Mouse (Mus musculus): ENCODE measurements at regions not wholly inside any gene's neighbourhood (a gene's known extent, or its start where the extent isn't known, plus 50 kb on each side); places are given as distances from the start of the nearest gene placed in this dataset.

GRCm38 (mm10) chr11:109032729-109033128 is 111.4 kb downstream of the E030025P04Rik start:
- Histone ChIP-seq H3K9me3 (no peaks in the 10 kb centered on the region), H3K4me3 (no peak overlapping the region), H3K27me3 (ENCODE audit: poor library complexity, severe bottlenecking) (peaks cover 51% of the 10 kb centered on the region), H3K27ac (peak overlapping the region; percentile 40; the same call in 1 of the 2 replicates), H3K4me1 (peaks cover 37% of the 10 kb centered on the region), H3K36me3 (replicated peaks) (no peaks in the 10 kb centered on the region)
- no peak for DNase-seq (ENCODE audit: extremely low spot score, low spot score)
- 33% methylated on average over 6 of the region's 6 CpGs for WGBS

DNA sequence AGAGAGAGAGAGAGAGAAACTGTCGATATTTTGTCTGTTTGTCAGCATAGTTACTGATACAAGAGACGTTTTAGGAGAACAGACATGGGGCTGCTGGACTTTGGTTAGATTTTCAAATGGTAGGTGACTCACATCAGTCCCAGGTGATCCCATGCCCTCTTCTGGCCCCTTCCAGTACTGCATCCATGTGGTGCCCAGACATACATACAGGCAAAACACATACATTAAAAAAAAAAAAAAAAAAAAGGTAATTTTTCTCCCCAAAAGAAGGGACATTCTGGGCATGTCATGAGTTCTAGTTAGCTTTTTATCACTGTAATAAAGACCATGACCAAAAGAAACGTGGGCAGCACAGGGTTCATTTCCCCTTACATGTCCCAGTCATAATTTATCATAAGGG is 110.3 kb downstream of the Axin2 start:
- H3K4me3 ChIP-seq, result no peak overlapping the region
- no peak overlapping the region for H3K27ac ChIP-seq
- peaks cover 37% of the 10 kb centered on the region for H3K4me1 ChIP-seq
- H3K9me3 ChIP-seq, result no peaks in the 10 kb centered on the region
- WGBS, result 27% methylated on average over 3 of the region's 3 CpGs
- H3K36me3 ChIP-seq (replicated peaks), result no peaks in the 10 kb centered on the region
- peaks cover 44% of the 10 kb centered on the region for H3K27me3 ChIP-seq (ENCODE audit: poor library complexity, severe bottlenecking)
- peak; percentile 75 for DNase-seq (ENCODE audit: extremely low spot score, low spot score)

GRCm38 (mm10) chr11:109029894-109030293 is 109.7 kb downstream of the Axin2 start:
- no peak for DNase-seq (ENCODE audit: extremely low spot score, low spot score)
- 78% methylated on average over 7 of the region's 7 CpGs for WGBS
- Histone ChIP-seq H3K9me3 (no peaks in the 10 kb centered on the region), H3K4me1 (peaks cover 37% of the 10 kb centered on the region), H3K27ac (no peak overlapping the region), H3K4me3 (no peak overlapping the region), H3K27me3 (ENCODE audit: poor library complexity, severe bottlenecking) (peaks cover 38% of the 10 kb centered on the region), H3K36me3 (replicated peaks) (no peaks in the 10 kb centered on the region)

DNA sequence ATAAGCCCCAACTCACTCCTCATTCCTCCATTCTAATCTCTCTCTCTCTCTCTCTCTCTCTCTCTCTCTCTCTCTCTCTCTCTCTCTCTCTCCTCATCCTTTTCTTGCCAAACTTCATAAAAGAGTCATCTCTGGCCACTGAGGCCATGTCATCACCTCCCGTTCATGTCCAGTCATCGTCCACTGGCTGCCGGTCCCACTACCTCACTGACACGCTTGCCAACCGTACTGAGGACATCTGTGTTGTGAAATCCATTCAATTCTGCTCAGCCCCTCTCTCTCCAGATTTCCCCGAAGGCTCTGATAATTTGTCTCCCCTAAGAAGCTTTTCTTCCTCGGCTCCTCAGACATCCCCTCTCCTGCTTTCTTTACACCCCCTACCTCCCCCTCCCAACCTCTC is 94.7 kb downstream of the Axin2 start:
- no peak for DNase-seq (ENCODE audit: extremely low spot score, low spot score)
- no peaks in the 10 kb centered on the region for H3K4me1 ChIP-seq
- H3K9me3 ChIP-seq, result no peaks in the 10 kb centered on the region
- no peaks in the 10 kb centered on the region for H3K36me3 ChIP-seq (replicated peaks)
- no peaks in the 10 kb centered on the region for H3K27me3 ChIP-seq (ENCODE audit: poor library complexity, severe bottlenecking)
- H3K4me3 ChIP-seq, result no peak overlapping the region
- 85% methylated on average over 7 of the region's 7 CpGs for WGBS
- no peak overlapping the region for H3K27ac ChIP-seq

DNA sequence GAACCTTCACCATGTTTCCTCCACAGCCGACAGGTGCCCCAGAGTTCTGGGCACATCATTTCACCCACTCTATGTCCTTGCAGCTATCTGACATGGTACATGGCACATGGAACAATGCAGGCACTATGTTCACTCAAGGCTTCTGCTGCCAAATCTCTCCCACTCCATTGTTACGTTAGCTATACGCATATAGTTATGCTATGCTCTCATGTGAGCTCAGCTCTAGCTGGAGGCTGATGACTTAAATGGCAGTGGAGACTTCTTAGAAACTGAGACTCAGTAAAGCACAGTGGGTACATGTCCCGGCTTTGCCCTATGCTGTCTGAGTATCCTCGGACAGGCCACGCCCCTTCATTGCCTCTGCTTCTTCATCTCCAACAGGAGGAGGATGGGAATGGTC is 91.0 kb downstream of the Axin2 start:
- no peaks in the 10 kb centered on the region for H3K9me3 ChIP-seq
- 91% methylated on average over 6 of the region's 6 CpGs for WGBS
- no peak overlapping the region for H3K27ac ChIP-seq
- H3K4me3 ChIP-seq, result no peak overlapping the region
- H3K4me1 ChIP-seq, result no peaks in the 10 kb centered on the region
- no peaks in the 10 kb centered on the region for H3K27me3 ChIP-seq (ENCODE audit: poor library complexity, severe bottlenecking)
- H3K36me3 ChIP-seq (replicated peaks), result no peaks in the 10 kb centered on the region
- no peak for DNase-seq (ENCODE audit: extremely low spot score, low spot score)

DNA sequence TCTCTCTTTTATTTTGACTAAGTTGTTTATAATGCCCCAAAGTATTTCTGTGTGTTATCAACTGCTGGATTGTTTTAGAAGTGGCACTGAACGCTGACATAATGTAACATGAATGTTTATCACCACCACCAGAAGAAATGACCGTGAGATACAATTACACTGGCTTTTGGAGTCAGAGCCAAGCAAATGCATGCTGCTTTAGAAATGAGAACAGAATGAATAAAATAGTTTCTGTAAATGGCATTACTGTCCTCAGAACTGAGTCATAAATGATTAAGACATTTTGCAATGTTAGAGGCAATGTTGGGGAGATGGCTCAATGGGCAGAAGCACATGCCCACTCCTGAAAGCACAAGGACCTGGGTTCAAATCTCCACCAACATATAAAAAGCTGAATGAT is 88.7 kb downstream of the Axin2 start:
- WGBS, result 91% methylated on average over 2 of the region's 2 CpGs
- Histone ChIP-seq H3K27me3 (ENCODE audit: poor library complexity, severe bottlenecking) (no peaks in the 10 kb centered on the region), H3K36me3 (replicated peaks) (no peaks in the 10 kb centered on the region)

DNA sequence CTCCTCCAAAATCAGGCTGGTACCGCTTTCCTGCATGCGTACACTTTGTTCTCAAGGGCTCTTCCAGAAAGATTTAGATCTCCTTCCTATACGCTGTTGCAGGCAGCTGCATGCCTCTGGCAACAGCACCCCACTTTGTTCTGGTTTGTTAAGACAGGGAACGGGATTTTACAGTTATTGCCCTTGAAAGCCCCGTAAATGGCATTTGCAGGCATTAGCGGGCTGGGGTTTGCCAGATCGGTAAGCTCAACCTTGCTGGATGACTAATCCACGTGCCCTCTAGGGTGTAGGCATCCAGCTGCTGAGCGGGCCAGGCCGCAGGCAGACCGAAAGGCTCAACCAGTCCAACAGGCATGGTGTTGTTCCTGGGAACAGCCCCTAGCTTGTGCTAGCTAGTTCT is 85.5 kb downstream of the Axin2 start:
- Histone ChIP-seq H3K27ac (no peak overlapping the region), H3K4me1 (no peaks in the 10 kb centered on the region), H3K9me3 (peaks cover 20% of the 10 kb centered on the region), H3K4me3 (no peak overlapping the region), H3K27me3 (ENCODE audit: poor library complexity, severe bottlenecking) (no peaks in the 10 kb centered on the region), H3K36me3 (replicated peaks) (no peaks in the 10 kb centered on the region)
- DNase-seq (ENCODE audit: extremely low spot score, low spot score), result no peak
- 91% methylated on average over 11 of the region's 11 CpGs for WGBS

More for the DNA sequence above, 88.7 kb downstream of the Axin2 start:
- H3K9me3 ChIP-seq, result peaks cover 4% of the 10 kb centered on the region
- H3K4me3 ChIP-seq, result no peak overlapping the region
- H3K4me1 ChIP-seq, result no peaks in the 10 kb centered on the region
- no peak for DNase-seq (ENCODE audit: extremely low spot score, low spot score)
- H3K27ac ChIP-seq, result no peak overlapping the region
